Mouse (Mus musculus) spleen, postnatal 10 days (tissue): ENCODE data around the gene Slc46a3.
"Not testable (repeated sequence)": the region's sequence is repeated elsewhere in the genome, so short reads cannot be mapped to it uniquely, and the experiment has no call there.

Experiments
- DNase-seq, 2 experiments: peaks; one replicate each; pipeline ENCODE4 v3.0.0; 2021 to 2022; ENCODE audit warnings: low spot score in 2 of 2

Slc46a3 gene

DNA sequence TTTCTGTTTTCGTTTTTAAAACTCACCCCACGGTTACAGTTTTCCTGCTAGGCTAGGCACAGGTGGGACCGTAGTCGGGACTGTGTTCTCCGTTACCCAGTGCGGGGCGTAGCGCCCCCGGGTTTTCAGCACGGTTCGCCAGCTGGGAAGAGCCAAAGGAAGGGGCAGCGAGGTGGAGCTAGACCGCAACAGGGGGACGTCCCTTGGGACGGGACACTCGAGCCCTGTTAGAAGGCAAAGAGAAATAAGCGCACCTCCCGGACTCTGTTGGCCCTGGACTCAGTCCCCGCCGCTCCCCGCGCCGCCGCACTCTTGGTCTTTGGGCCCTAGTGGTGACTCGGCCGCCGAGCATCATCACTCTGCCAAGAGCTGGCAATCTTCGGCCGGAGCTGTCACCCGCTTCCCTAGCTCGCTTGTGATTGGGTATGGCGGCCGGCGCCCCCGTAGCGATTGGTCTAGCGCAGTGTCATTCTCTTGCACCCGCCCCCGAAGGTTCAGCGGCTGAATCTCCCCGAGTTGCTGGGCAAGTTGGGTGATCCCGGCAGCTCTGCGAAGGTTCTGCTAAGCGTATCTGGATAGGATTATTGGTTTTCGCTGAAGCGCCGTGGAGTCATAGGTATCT is at the start of gene Slc46a3:
Gene Slc46a3, minus strand, starts transcription at position 361 of the 622 bp plus-strand sequence.
- DNase-seq, result peak; percentile 94 to 96

DNA sequence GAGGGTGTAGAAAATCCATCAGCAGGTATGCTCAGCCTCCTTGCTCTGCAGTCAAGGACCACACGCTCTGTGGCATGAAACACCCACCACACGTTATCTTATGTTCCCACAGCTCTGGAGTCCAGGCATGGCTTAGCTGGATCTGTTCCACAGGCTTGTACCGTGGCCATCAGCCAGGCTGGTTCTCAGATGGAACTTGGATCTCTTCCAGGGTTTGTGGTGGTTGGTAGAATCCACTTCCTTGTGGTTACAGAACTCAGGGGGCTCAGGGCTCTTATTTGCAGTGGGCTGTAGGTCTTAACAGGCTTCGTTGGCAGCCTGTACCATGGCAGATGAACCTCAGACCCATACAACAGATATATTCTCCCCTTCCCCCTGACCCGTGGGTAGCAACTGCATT is 44.6 kb upstream of the Slc46a3 start:
- DNase-seq, result no peak

DNA sequence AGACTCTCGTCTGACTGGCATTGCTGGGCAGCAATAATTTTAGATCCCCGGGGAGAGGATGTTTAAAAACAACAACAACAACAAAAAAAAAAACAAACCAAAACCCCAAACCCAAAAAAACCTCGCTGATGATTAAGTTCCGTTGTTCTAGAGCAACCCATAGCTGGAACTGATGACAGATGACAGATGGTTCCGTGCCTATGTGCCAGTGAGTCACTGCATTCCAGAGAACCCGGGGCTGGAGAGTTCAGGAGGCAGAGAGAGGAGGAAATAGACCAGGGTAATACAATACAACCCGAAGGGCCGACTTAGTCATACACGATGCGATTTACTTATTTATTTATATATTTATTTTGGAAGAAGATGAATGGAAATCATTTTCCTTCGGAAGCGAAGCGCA is 40.5 kb upstream of the Slc46a3 start:
- no peak for DNase-seq

DNA sequence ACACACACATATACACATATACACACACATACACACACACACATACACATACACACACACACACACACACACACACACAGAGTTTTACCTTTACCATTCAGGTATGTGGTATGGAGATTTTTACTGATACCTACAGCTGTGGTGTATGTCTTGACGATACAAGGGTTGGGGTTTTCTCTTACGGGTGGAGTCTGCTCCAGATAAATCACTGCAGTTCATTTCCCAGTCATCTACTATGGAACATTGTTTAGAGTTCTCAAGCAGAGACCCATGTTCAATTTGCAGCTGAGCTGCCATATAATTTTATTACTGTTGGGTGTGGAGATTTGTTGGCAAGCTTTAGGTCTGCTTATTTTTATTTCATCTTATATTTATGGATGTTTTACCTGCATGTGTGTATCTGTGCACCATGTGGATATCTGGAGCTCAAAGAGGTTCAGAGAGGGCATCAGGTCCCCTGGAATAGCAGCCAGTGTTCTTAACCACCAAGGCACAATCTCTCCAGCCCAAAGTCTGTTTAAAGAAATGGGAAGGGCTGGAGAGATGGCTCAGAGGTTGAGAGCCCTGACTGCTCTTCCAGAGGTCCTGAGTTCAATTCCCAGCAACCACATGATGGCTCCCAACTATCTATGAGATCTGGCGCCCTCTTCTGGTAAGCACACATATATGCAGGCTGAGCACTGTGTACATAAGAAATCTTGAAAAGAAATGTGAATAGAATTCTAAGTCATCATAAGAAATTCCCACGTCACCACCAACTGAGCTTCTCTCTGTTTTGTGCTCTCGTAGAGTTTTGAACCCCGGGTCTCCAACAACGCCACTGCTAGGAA is 34.3 kb upstream of the Slc46a3 start:
- no peak for DNase-seq

DNA sequence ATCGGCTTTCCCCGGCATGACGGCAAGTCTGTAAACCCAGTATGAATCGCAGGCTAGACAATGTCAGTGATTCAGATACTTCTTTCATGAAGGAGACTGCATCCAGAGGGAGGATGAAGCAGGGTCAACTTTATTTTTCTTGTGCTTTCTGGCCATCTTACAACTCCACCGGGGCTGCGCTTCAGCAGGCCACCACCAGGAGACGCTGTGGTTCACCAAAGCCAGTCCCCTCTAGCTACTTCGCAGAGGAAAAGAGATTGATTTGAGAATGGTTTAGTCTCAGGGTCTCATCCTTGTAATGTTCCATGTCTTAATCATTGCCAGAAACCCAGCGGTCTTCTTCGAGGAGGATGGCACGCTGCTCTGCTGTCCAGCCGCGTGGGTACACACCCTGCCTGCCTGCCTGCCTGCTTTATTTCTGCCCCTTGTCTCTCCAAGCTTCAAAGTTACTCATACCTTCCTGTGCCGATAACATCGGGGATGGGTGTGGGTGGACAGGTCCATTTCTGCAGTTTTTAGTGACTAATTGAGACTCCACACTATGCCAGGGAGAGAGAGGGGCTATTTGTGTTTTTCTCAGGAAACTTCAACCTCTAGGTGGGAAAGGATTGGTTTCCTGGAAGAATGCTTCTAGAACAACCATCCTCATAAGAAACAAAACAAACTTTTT is 31.5 kb upstream of the Slc46a3 start:
- DNase-seq, result peak in 1 of 2 experiments; percentile 53

DNA sequence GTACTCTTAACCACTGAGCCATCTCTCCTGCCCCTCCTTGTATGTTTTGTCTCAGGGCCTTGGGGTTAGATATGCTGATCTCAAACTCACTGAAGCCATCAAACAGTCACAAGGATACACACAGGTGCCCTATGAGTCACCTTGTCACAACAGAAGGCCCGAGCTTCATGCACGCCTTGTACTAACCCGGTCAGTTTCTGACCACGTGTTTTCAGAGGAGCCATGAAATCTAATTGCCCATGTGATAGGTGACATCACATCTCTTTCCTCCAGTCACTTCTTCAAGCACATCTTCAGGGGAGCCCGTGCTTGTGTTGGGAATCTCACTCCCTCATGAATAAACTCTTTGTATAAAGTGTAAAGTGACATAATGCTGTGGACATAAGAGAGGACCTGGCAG is 30.0 kb upstream of the Slc46a3 start:
- no peak for DNase-seq

DNA sequence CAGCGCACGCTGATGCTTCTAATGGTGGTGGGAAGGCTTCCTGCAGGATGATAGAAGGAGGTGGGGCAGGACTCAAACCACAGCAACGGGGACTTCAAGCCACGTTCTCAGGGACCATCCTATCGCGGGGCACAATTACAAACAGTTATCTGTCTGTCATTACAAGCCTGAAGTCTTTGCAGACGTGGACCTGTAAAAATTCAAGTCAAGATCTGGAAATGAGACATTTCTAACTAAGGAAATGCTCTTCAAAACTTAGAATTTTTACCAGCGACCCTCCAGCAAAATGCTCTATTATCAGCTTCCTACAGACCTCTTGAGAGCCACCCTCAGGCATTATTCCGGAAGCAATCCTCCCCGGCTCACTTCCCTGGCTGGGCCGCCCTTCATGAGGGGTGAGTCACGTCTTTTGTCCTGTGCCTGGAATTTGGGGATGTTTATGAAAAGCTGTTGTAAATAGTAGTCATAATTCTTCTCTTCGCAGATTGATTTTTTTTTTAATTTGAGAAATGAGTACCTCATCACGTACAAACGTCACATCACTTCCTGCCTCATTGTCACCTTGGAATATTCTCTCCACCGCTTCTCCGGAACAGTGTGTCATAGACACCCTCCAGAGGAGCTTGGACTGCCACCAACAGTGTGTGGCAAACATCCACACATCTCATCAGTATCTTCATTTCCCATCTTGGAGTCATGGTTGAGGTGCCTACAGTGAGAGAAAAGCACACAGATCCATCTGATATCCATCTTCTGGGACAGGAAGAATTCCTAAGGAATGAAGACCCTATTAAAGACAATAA is 23.6 kb upstream of the Slc46a3 start:
- no peak for DNase-seq

DNA sequence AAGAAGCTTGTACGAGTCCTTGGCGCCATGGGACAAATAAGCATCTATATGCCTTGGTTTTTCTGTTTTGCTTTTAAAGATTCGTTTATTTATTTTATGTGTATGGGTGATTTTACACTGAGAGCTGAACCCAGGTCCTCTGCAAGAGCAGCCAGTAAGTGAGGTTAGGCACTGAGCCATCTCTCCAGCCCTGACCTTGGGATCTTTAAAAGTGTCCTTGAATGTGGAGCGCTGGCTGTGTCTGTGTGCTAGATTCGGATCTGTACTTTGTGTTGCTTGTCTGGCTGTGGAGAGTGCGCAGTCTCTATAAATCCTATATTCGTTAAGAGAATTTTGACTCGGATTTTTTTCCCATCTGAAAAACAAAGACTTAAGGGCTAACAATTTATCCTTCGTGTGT is 21.6 kb upstream of the Slc46a3 start:
- no peak for DNase-seq

DNA sequence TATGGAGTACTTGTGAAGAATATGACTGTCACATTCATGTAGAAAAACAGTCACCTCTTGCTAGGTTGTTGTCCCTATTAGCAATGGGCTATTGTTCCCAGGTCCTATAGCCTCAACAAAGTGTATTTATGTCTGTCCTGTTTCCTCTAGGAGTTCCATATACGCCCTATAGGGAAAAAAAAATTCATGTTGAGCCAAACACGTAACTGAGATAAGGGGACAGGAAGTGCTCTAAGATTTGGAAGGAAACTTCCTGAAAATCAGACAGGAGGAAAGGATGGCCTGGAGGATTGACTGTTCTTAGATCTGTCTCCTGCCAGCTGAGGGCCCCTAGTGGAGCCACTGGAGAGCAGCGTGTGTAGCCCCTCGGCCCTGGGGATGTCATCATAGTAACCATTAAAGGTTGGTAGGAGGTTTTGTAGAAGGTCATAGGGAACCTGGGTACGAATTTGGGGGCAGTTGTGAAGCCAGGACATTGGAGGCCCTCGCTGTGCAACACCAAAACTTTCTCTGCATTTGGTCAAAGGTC is 20.5 kb upstream of the Slc46a3 start:
- no peak for DNase-seq

DNA sequence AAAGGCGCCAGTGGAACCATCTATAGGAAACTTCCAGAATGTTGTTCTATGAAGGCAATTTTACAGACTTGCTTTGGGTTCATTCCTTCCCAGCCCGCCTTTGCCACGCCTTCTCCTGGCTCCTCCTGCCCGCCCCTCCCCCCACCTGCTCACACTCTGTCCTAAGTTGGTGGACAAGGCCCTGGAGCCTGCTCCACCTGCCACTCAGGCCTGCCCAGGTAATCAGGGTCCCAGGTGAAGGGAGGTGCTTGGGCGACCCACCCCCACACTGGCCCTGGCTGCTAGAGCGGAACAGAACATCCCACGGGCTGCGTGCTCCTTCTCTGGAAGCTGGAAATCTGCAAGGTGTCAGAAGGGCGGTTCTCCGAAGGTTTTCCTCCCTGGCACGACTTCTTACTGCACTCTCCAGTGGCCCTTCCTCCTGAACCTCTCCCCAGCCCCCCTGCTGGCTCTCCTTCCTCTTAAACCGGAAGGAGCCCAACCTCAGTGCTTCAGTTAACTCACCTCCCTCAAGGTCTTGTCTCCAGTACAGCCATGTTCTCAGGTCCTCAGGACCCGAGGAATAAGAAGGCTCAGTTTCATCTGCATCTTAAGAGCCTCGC is 18.7 kb upstream of the Slc46a3 start:
- DNase-seq, result no peak

DNA sequence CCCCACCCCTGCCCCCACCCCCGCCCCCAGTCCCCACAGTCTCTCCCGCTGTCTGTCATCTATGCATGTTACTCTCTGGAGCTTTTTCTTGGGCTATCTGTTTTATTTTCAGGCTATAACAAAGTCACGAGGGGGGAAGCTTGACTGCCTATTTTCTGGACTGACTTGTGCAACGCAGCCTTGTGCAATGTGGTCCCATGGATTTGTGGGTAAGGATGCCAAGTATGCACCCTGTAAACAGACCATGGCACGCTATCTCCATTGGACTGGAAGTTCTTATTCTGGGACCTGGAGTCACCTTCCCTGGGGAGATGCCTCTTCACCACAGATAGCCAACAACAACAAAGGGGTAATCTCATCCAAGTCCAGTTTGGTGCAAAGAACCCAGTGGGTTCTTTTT is 17.1 kb upstream of the Slc46a3 start:
- no peak for DNase-seq

DNA sequence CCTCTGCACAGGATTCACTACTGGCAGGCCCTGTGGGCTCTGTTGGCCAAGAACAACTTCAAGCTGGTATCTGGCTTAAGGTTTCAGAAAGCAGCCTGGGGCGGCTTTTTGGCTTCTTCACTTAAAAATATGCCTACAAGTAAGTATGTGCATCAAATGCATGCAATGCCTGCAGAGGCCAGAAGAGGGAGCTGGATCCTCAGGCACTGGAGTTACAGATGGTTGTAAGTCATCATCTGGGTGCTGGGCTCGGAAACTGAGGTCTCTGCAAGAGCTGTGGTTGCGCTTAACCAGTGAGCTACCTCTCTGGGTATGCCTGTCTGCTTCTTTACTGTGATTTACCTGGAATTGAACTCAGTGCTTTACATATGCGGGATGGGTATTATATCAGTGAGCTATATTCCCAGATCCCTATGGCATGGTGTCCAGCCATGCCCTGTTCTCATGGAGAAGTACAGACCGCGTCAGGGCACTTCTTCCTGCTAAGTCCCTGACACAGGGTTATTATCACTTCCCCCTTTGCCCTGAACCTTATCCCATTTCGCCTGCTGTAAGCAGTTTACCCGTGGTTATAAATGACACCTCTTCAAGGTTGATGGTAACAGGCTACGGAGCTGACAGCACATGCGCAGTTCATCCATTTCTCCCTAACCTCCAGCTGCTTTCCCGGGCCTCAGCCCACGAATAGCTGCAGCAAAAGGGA is 16.3 kb upstream of the Slc46a3 start:
- DNase-seq, result peak in 1 of 2 experiments; percentile 36

DNA sequence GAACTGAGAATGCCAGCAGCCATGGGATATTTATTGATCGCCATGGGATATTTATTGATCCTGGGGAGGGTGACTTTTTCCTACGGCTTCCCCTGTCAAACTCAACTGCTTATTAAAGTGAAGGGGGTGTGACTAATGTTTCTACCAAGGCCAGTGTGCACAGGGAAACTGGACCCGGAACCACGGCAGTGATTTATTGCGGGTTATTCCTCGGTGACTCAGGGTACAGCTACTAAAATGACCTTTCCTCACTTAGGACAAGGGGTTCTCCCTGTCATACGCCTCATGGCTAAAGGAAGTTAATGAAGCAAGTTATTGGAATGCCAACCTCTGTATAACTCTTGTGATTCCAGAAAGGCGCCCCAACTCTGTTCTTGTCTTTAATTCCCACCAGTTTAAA is 13.2 kb upstream of the Slc46a3 start:
- DNase-seq, result no peak

DNA sequence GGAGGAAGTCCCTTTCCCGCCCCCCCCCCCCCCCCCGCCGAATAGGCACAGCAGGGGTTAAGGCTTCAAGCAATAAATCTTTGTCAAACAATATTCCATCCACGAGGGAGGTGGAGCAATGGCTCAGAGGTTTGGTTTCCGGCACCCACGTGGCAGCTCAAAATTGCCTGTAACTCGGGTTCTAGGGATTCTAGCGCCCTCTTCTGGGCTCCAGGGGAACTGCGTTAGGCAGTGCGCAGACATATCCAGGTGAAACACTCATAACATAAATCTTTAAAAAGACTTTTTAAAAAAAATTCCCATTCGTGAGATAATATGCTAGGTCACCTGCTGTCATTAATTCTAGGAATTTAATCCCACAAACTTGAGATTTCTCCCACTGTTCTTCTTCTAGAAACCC is 12.5 kb upstream of the Slc46a3 start:
- no peak for DNase-seq

DNA sequence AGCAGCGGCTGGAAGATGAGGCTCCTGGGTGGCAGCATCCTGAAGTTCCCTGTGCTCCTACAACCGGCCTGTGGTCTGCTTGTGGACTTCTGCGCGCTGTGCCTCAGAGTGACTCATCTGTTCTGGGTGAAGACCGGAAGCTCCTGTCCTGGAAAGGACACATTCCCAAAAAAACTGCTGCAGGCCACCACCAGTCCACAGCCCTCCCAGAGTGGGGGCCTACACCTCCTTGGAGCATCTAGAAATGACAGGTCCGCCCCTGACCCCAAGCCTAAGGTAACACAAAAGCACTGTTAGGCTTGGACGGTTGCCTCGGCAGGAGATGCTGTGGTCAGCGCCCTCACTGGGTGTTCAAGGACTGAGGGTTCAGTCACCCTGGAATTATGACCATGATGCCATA is 8.6 kb upstream of the Slc46a3 start:
- DNase-seq, result no peak

DNA sequence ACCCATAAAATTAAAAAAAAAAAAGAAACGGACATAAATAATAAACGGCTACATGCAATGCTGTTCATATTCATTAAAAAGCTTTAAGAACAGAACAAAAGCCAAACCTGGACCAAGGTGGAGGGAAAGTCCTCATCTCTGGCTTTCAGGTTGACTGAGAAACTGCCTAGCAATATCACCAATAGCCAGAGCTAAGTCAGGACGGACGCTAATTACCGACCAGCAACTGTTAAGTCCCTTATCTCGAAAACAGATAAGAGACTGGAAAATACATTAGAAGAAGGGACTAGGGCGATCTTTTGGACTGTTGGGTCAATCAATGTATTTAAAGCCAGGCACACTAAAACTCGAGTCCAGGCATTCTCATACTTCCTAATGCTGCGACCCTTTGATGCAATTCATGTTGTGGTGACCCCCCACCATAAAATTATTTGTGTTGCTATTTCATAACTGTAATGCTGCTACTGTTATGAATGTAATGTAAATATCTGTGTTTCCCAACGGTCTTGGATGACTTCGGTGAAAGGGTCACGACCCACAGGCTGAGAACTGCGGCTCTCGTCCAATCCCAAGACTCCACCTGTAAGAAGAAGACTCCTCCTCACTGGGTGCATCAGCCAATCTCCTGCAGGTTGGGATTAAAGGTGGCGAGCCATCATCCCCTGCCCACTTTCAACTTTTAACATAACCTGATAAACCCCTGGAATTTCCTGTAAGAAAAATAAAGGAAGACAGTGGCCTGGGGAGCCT is 7.6 kb upstream of the Slc46a3 start:
- no peak for DNase-seq

DNA sequence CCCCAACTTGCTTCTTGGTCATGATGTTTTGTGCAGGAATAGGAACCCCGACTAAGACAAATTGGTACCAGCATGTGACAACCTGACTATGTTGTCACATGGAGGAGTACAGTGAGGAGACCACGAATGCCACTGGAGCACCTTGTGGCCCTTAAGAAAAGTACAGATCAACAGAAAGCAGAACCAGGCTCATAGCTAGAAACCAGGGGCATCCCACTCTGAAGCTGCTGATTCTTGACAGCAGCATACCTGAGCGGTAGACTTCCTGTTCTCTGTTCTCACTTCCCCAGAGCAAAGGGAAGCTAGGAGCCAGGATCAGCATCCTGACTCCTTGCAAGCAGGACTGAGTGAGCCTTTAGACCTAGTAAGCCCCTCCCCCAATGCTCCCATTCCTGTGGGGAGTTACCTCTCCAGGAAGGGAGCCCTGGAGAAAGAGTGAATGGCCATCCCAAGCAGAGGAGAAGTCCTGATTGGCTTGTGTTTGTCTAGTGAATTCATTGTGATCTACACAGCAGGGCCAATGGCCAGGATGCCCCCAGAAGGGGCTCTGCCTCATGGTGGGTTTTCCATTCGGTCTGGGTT is 4.4 kb upstream of the Slc46a3 start:
- DNase-seq, result no peak

DNA sequence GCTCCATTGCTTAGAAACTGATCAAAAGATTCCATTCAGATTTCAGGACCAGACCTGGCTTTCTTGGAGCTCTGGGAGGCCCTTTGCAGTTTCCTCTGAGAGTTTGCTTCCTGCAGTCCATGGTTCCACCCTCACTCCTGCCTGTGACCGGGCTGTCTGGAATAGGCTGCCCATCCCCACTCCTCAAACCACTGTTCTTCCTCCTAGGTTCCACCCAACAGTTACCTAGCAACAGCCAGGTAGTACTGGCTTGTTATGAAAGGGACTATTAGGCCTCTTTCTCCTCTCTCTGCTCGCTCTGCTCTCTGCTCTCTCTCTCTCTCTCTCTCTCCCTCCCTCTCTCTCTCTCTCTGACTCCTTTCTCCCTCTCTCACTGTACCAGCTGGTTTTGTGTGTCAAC is 3.6 kb upstream of the Slc46a3 start:
- DNase-seq, result no peak

DNA sequence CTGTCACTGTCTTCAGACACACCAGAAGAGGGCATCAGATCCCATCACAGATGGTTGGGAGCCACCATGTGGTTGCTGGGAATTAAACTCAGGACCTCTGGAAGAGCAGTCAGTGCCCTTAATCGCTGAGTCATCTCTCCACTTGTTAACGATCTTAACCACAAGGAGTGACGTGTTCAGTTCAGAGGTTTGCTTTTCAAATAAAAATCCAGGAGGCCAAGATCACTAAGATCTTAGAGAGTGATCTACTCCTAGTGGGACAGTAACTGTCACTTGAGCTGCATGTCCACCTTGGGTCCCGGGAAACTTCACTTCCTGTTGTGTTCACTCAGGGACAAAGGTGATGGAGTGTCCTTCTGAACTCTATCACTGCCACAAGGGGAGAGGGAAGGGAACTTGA is 1.9 kb upstream of the Slc46a3 start:
- DNase-seq, result not testable (repeated sequence)
